Mouse (Mus musculus): ENCODE data around the gene Gm14444. TPM values are rescaled to one million over a fixed set of nuclear protein-coding genes. Genes with fewer than 3 reads are reported as not detected.
"Not testable (repeated sequence)": the region's sequence is repeated elsewhere in the genome, so short reads cannot be mapped to it uniquely, and the experiment has no call there.

Gm14444 gene
- 1 to 10 TPM; 1.0 to 1.6 TPM for total RNA-seq (2021)

DNA sequence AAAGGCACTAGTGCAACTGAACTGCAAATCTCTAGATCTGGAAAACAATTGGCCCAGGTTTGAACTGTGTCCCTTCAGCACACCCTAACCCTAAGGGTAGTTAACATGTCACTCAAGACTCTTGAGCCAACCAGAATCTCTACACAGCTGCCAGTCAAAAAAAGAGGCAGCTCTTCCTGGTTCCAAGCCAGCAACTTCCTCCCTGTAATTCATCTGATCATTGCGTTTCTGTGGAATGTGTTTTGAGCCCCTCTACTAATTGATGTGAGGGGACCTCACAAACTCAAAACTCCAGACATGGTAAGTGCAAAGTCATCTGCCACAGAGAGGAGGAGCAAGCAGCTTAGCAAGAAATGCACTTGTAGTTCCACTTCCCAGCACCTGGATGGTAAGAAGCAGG is at the start of gene Gm14444:
Gene Gm14444 (plus strand): TSS at position 220 of the 400 bp plus-strand sequence.
- DNase-seq (ENCODE audit: extremely low spot score in 1 of 2, low spot score in 1 of 2): not testable (repeated sequence)

DNA sequence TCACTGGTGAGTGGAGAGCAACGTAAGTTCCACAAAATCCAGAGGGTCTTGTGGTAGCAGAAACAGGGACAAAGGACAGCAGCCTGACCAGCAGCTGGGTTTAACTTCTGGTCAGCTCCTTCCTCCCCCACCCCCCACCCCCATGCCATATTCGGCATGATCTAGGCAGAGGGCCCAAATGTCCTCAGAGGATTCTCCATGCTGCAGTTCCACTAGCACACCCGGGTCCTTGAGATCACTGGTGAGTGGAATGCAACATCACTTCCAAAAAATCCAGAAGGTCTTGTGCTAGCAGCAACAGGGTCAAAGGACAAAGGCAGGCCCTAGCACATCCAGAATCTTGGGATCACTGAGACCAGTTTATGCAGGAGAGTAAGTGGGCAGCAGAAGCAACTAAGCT is 44.6 kb upstream of the Gm14444 start:
- DNase-seq (ENCODE audit: extremely low spot score in 1 of 2, low spot score in 1 of 2): not testable (repeated sequence)

DNA sequence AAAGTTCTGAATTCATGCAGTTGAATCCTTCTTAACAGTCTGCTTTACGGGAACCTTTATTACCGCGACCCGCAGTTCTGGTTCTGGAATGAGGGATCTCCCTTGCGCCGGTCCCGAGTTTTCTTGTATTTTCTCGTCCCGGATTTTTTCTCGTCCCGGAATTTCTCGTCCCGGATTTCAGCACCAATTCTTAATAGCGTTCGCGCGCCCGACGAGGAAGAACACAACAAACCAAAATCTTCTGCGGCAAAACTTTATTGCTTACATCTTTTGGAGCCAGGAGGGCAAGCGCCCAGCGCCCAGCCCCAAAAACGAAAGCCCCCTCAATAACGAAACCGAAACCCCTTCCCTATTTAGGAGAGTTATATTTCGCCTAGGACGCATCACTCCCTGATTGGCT is 34.2 kb downstream of the Gm14444 start:
- DNase-seq (ENCODE audit: extremely low spot score in 1 of 2, low spot score in 1 of 2): not testable (repeated sequence)

DNA sequence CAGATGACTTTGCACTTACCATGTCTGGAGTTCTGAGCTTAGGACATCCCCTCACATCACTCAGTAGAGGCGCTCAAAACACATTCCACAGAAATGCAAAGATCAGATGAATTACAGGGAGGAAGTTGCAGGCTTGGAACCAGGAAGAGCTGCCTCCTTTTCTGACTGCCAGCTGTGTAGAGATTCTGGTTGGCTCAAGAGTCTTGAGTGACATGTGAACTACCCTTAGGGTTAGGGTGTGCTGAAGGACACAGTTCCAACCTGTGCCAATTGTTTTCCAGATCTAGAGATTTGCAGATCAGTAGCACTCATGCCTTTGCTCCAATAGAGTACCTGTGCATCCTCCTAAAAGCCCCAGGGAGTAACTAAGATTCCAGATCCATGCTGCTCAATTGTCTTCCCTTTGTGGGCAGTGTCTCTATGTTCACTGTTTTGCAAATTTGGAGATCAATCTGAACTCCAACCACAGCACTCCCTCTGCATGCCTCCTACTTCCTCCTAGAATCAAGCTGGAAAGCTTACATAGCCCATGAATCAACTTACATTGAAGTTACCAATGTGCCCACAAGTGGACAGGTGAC is 57.7 kb downstream of the Gm14444 start, which contains the start of gene Gm14393:
Gene Gm14393 (minus strand): TSS at position 101 of the 581 bp plus-strand sequence.
- DNase-seq (ENCODE audit: extremely low spot score in 1 of 2, low spot score in 1 of 2): not testable (repeated sequence)

Other genes starting within 250 kb of the Gm14444 start
- 1 to 10 TPM; 5.2 to 5.3 TPM for gene Edn3, start 249.6 kb upstream of the Gm14444 start, total RNA-seq (2021)
- gene Gm14393, start 57.5 kb downstream of the Gm14444 start, total RNA-seq (2021): 1 to 10 TPM in 1 of 2 experiments, under 1 TPM in 1; 0.94 to 1.6 TPM
- 10 to 100 TPM; 17.2 to 24.2 TPM for gene Gm14399, start 131.8 kb downstream of the Gm14444 start, total RNA-seq (2021)
- gene Gm14443, start 165.6 kb downstream of the Gm14444 start, total RNA-seq (2021): 1 to 10 TPM; 4.4 to 6.9 TPM
- gene Gm14391, start 196.7 kb downstream of the Gm14444 start, total RNA-seq (2021): 100 to 1,000 TPM in 1 of 2 experiments, 10 to 100 TPM in 1; 87.6 to 114 TPM